Comparison of ENCODE assay signal across 8 mouse cellular contexts in the genomic region with DNA sequence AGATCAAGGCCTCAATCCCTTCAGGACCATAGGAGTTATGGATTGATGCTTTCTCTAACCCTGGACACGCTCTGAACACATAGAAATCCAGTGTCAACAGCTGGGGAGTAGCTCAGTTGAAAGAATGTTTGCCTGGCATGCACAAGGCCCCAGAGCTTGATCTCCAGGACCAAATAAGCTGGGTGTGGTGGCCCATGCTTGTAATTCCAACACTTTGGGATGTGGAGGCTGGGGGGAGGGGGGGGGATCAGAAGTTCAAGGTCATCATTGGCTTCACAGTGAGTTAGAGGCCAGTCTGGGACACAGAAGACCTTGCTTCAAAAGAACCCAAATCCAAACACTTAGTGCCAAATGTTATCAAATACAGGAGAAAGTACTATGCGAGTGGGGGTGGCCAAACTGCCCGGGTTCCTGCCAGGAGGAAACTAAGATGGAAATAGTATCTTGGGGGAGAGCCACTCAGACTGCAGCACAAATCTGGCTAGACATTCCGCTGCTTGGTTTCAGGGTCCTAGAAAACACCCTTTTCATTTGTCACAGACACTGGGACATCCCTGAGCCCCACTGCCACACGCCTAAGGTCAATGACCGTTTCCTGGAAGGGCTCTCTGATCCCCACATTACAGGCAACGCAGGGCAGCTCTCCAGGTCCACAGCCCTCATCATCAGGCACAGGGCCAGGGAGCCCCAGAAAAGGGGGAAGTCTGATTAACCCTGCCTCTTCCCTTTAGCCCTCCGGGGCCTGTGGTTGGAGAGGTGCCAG. TPM values are rescaled to one million over a fixed set of nuclear protein-coding genes. Genes with fewer than 3 reads are reported as not detected.
DNase-seq lines count a peak whose midpoint lies in the region; ATAC-seq and TF ChIP-seq lines count a peak whose summit lies in the region.

No protein-coding gene starts in this region.

- peak overlapping the region; percentile 91 for H3K4me2 ChIP-seq in intestine, embryonic 16.5 days (ENCODE audit: low read depth, low read length)

- peak; percentile 29 for DNase-seq in embryo, embryonic 11 days
- no peak for DNase-seq in embryo, embryonic 10 days (ENCODE audit: low spot score)
- DNase-seq in R1 (ENCODE audit: low read depth, low spot score), result peak; percentile 93
- peak; percentile 61 to 79 for DNase-seq in frontal cortex, postnatal 36 days (ENCODE audit: low spot score in 2 of 2)
- peak; percentile 38 for DNase-seq in lung, adult 2 months
- DNase-seq in right cerebral cortex, adult 18-20 months, result peak; percentile 77
- DNase-seq in natural killer cell, adult 2 months (ENCODE audit: low spot score in 2 of 2), result no peak

- no peaks in the 10 kb centered on the region for H3K27me3 ChIP-seq in intestine, embryonic 16.5 days (replicated peaks; ENCODE audit: control insufficient read depth, insufficient read depth, low read length)

- no peak for TF ChIP-seq CTCF in lung, adult 2 months (IDR thresholded peaks at IDR 0.05; ENCODE audit: insufficient read depth, low read length)

- no peak for TF ChIP-seq POLR2A in lung, adult 2 months (IDR thresholded peaks at IDR 0.05; ENCODE audit: borderline replicate concordance, extremely low read depth, low read depth, low read length)

- no peaks in the 10 kb centered on the region for H3K9me3 ChIP-seq in intestine, embryonic 16.5 days (ENCODE audit: control insufficient read depth, low read length)

- peak overlapping the region; percentile 93 for H3K27ac ChIP-seq in intestine, embryonic 16.5 days (ENCODE audit: low read length)

- H3K36me3 ChIP-seq in intestine, embryonic 16.5 days (ENCODE audit: control insufficient read depth, insufficient read depth, low read length), result no peaks in the 10 kb centered on the region

- H3K9ac ChIP-seq in intestine, embryonic 16.5 days (ENCODE audit: low read depth, low read length), result peak overlapping the region; percentile 38; the same call in 1 of the 2 replicates

- no peak for ATAC-seq in intestine, embryonic 16.5 days

- WGBS in intestine, embryonic 16.5 days, result 17% methylated on average over 8 of the region's 8 CpGs
- 18% methylated on average over 8 of the region's 8 CpGs for WGBS in lung, adult 2 months

- H3K4me3 ChIP-seq in intestine, embryonic 16.5 days (ENCODE audit: low read length), result peak overlapping the region; percentile 74
- H3K4me3 ChIP-seq in lung, adult 2 months (replicated peaks; ENCODE audit: extremely low read depth, low read depth, low read length), result no peak overlapping the region

- H3K4me1 ChIP-seq in intestine, embryonic 16.5 days (ENCODE audit: control insufficient read depth, insufficient read depth, low read length), result peaks cover 56% of the 10 kb centered on the region
- peaks cover 17% of the 10 kb centered on the region for H3K4me1 ChIP-seq in lung, adult 2 months (ENCODE audit: control insufficient read depth, insufficient read depth, low read length)

RNA-seq across cellular contexts. Expression of a gene that starts 2.4 kb away (rescaled TPM):
- 14.1 and 23.8 TPM in 2 replicates for polyA plus RNA-seq in intestine, embryonic 16.5 days (2015; fragmentation: Nextera tagmentation; extraction: Ambion mirVana)
- 25.8 and 29.0 TPM in 2 replicates for polyA plus RNA-seq in lung, adult 2 months (2012; rRNA removed)

RNA-seq across cellular contexts. Expression of a gene that starts 2.6 kb away (rescaled TPM):
- polyA plus RNA-seq in intestine, embryonic 16.5 days (2015; fragmentation: Nextera tagmentation; extraction: Ambion mirVana), result 82.9 and 86.3 TPM in 2 replicates
- 38.6 and 38.8 TPM in 2 replicates for polyA plus RNA-seq in lung, adult 2 months (2012; rRNA removed)

Comparison
In these comparisons a context has a peak if more than half of its experiments do, and no peak if none do; other contexts are left out.
1. DNase-seq: peak in embryo, embryonic 11 days (single experiment), R1 (single experiment), frontal cortex, postnatal 36 days (2 of 2), lung, adult 2 months (single experiment) and right cerebral cortex, adult 18-20 months (single experiment); none in embryo, embryonic 10 days (single experiment) and natural killer cell, adult 2 months (0 of 2).